Mouse (Mus musculus): Measurements from ENCODE around the gene Ccnb1ip1. TPM values are rescaled to one million over a fixed set of nuclear protein-coding genes. Genes with fewer than 3 reads are reported as not detected.
"Not testable (repeated sequence)": the region's sequence is repeated elsewhere in the genome, so short reads cannot be mapped to it uniquely, and the experiment has no call there.

Ccnb1ip1 gene
- polyA plus RNA-seq, 1 experiment from 2014 or later: not detected

- Histone ChIP-seq H3K4me1 (replicated peaks; ENCODE audit: control insufficient read depth, insufficient read depth, low read length) (no peaks in the 10 kb centered on the region), H3K27me3 (replicated peaks; ENCODE audit: control insufficient read depth, insufficient read depth, low read length) (no peaks in the 10 kb centered on the region), H3K36me3 (ENCODE audit: control insufficient read depth, insufficient read depth, low read length) (peaks cover 23% of the 10 kb centered on the region), H3K4me3 (ENCODE audit: low read depth, low read length) (no peak overlapping the region), H3K27ac (ENCODE audit: low read depth, low read length) (no peak overlapping the region), H3K4me2 (no peak overlapping the region), H3K9ac (ENCODE audit: low read depth, low read length) (no peak overlapping the region), H3K9me3 (ENCODE audit: control insufficient read depth, low read length) (no peaks in the 10 kb centered on the region)
- no peak for ATAC-seq (replicated peaks; ENCODE audit: low FRiP score)
- DNase-seq (ENCODE audit: low spot score): no peak
- WGBS: 92% methylated on average over 2 of the region's 2 CpGs
Observed at GRCm38 (mm10) chr14:50813060-50813459, 5.5 kb upstream of the Ccnb1ip1 start.

DNA sequence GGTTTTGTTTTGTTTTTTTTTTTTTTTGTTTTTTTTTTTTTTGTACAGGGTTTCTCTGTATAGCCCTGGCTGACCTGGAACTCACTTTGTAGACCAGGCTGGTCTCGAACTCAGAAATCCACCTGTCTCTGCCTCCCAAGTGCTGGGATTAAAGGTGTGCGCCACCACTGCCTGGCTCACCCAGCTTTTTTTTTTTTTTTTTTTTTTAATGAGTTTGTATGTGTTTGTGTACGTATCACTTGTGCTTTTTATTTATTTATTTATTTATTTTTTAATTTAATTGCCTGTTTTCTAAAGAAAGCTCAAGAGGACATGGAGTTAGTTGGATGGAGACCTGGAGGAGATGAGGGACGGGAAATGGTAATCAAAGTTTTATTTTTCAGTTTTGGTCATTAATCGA, 1.1 kb downstream of the Ccnb1ip1 start:
- H3K9ac ChIP-seq (ENCODE audit: low read depth, low read length): not testable (repeated sequence)
- peak overlapping the region; percentile 82; the same call in 1 of the 2 replicates for H3K27ac ChIP-seq (ENCODE audit: low read depth, low read length)

GRCm38 (mm10) chr14:50804683-50805082, 2.8 kb downstream of the Ccnb1ip1 start:
- Histone ChIP-seq H3K4me1 (replicated peaks; ENCODE audit: control insufficient read depth, insufficient read depth, low read length) (no peaks in the 10 kb centered on the region; the same call in 1 of the 2 replicates), H3K36me3 (ENCODE audit: control insufficient read depth, insufficient read depth, low read length) (no peaks in the 10 kb centered on the region), H3K27me3 (replicated peaks; ENCODE audit: control insufficient read depth, insufficient read depth, low read length) (no peaks in the 10 kb centered on the region), H3K9ac (ENCODE audit: low read depth, low read length) (no peak overlapping the region), H3K9me3 (ENCODE audit: control insufficient read depth, low read length) (no peaks in the 10 kb centered on the region), H3K27ac (ENCODE audit: low read depth, low read length) (no peak overlapping the region), H3K4me3 (ENCODE audit: low read depth, low read length) (no peak overlapping the region), H3K4me2 (no peak overlapping the region)
- DNase-seq (ENCODE audit: low spot score) (no peak), ATAC-seq (replicated peaks; ENCODE audit: low FRiP score) (no peak)
- 61% methylated on average over 13 of the region's 13 CpGs for WGBS

More for the DNA sequence above, 1.1 kb downstream of the Ccnb1ip1 start:
- not testable (repeated sequence) for H3K27me3 ChIP-seq (replicated peaks; ENCODE audit: control insufficient read depth, insufficient read depth, low read length); ATAC-seq (replicated peaks; ENCODE audit: low FRiP score); H3K36me3 ChIP-seq (ENCODE audit: control insufficient read depth, insufficient read depth, low read length); H3K9me3 ChIP-seq (ENCODE audit: control insufficient read depth, low read length); H3K4me1 ChIP-seq (replicated peaks; ENCODE audit: control insufficient read depth, insufficient read depth, low read length); DNase-seq (ENCODE audit: low spot score)
- Histone ChIP-seq H3K4me2 (peak overlapping the region; percentile 72), H3K4me3 (ENCODE audit: low read depth, low read length) (peak overlapping the region; percentile 20; the same call in 1 of the 2 replicates)
- 83% methylated on average over 5 of the region's 5 CpGs for WGBS

GRCm38 (mm10) chr14:50802843-50803562, 4.5 kb downstream of the Ccnb1ip1 start:
- Histone ChIP-seq H3K27me3 (replicated peaks; ENCODE audit: control insufficient read depth, insufficient read depth, low read length) (no peaks in the 10 kb centered on the region), H3K4me3 (ENCODE audit: low read depth, low read length) (no peak overlapping the region), H3K4me2 (no peak overlapping the region), H3K36me3 (ENCODE audit: control insufficient read depth, insufficient read depth, low read length) (no peaks in the 10 kb centered on the region), H3K9me3 (ENCODE audit: control insufficient read depth, low read length) (no peaks in the 10 kb centered on the region), H3K9ac (ENCODE audit: low read depth, low read length) (no peak overlapping the region), H3K27ac (ENCODE audit: low read depth, low read length) (no peak overlapping the region), H3K4me1 (replicated peaks; ENCODE audit: control insufficient read depth, insufficient read depth, low read length) (no peaks in the 10 kb centered on the region; the same call in 1 of the 2 replicates)
- ATAC-seq (replicated peaks; ENCODE audit: low FRiP score) (no peak), DNase-seq (ENCODE audit: low spot score) (no peak)
- WGBS: 57% methylated on average over 4 of the region's 4 CpGs

GRCm38 (mm10) chr14:50802441-50802840, 5.1 kb downstream of the Ccnb1ip1 start:
- Histone ChIP-seq H3K27ac (ENCODE audit: low read depth, low read length) (no peak overlapping the region), H3K27me3 (replicated peaks; ENCODE audit: control insufficient read depth, insufficient read depth, low read length) (no peaks in the 10 kb centered on the region), H3K9me3 (ENCODE audit: control insufficient read depth, low read length) (no peaks in the 10 kb centered on the region), H3K4me1 (replicated peaks; ENCODE audit: control insufficient read depth, insufficient read depth, low read length) (no peaks in the 10 kb centered on the region; the same call in 1 of the 2 replicates), H3K36me3 (ENCODE audit: control insufficient read depth, insufficient read depth, low read length) (no peaks in the 10 kb centered on the region), H3K9ac (ENCODE audit: low read depth, low read length) (no peak overlapping the region), H3K4me2 (no peak overlapping the region), H3K4me3 (ENCODE audit: low read depth, low read length) (no peak overlapping the region)
- 85% methylated on average over 6 of the region's 6 CpGs for WGBS
- DNase-seq (ENCODE audit: low spot score) (no peak), ATAC-seq (replicated peaks; ENCODE audit: low FRiP score) (no peak)

GRCm38 (mm10) chr14:50799502-50800259, 7.9 kb downstream of the Ccnb1ip1 start:
- 7% methylated on average over 3 of the region's 3 CpGs for WGBS
- Histone ChIP-seq H3K4me1 (replicated peaks; ENCODE audit: control insufficient read depth, insufficient read depth, low read length) (no peaks in the 10 kb centered on the region), H3K9ac (ENCODE audit: low read depth, low read length) (no peak overlapping the region), H3K9me3 (ENCODE audit: control insufficient read depth, low read length) (no peaks in the 10 kb centered on the region), H3K4me2 (no peak overlapping the region), H3K36me3 (ENCODE audit: control insufficient read depth, insufficient read depth, low read length) (no peaks in the 10 kb centered on the region), H3K27ac (ENCODE audit: low read depth, low read length) (no peak overlapping the region), H3K27me3 (replicated peaks; ENCODE audit: control insufficient read depth, insufficient read depth, low read length) (no peaks in the 10 kb centered on the region), H3K4me3 (ENCODE audit: low read depth, low read length) (no peak overlapping the region)
- ATAC-seq (replicated peaks; ENCODE audit: low FRiP score) (no peak), DNase-seq (ENCODE audit: low spot score) (no peak)

- no peak overlapping the region for H3K4me2 ChIP-seq
- H3K9me3 ChIP-seq (ENCODE audit: control insufficient read depth, low read length): no peaks in the 10 kb centered on the region
- no peak for DNase-seq (ENCODE audit: low spot score)
- no peak overlapping the region for H3K4me3 ChIP-seq (ENCODE audit: low read depth, low read length)
- ATAC-seq (replicated peaks; ENCODE audit: low FRiP score): no peak
- no peak overlapping the region for H3K27ac ChIP-seq (ENCODE audit: low read depth, low read length)
- H3K4me1 ChIP-seq (replicated peaks; ENCODE audit: control insufficient read depth, insufficient read depth, low read length): no peaks in the 10 kb centered on the region
- no peaks in the 10 kb centered on the region for H3K36me3 ChIP-seq (ENCODE audit: control insufficient read depth, insufficient read depth, low read length)
- no peak overlapping the region for H3K9ac ChIP-seq (ENCODE audit: low read depth, low read length)
- no peaks in the 10 kb centered on the region for H3K27me3 ChIP-seq (replicated peaks; ENCODE audit: control insufficient read depth, insufficient read depth, low read length)
- WGBS: 68% methylated on average over 2 of the region's 2 CpGs
Observed at GRCm38 (mm10) chr14:50798512-50798911, 9.0 kb downstream of the Ccnb1ip1 start.

DNA sequence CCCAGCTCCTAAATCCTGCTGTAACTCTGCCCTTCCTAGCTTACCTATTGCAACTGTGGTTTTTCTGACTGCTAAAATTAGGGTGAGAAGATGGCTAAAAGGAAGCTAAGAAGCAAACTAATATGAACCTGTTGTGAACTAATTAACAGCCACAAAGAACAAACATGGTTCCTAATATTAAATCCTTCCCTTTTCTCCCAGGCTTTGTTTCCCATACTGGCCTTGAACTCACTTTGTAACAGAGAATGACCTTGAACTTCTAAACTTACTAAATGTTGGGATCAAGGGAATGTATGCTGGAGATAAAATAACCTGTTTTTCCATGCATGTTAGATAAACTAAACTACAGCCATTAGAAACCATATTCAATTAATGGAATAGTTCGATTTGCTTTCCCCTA, 11.1 kb downstream of the Ccnb1ip1 start:
- Histone ChIP-seq H3K27me3 (replicated peaks; ENCODE audit: control insufficient read depth, insufficient read depth, low read length) (no peaks in the 10 kb centered on the region), H3K9ac (ENCODE audit: low read depth, low read length) (no peak overlapping the region), H3K4me2 (no peak overlapping the region), H3K27ac (ENCODE audit: low read depth, low read length) (no peak overlapping the region), H3K9me3 (ENCODE audit: control insufficient read depth, low read length) (no peaks in the 10 kb centered on the region), H3K36me3 (ENCODE audit: control insufficient read depth, insufficient read depth, low read length) (no peaks in the 10 kb centered on the region), H3K4me3 (ENCODE audit: low read depth, low read length) (no peak overlapping the region), H3K4me1 (replicated peaks; ENCODE audit: control insufficient read depth, insufficient read depth, low read length) (no peaks in the 10 kb centered on the region)
- DNase-seq (ENCODE audit: low spot score): no peak
- no peak for ATAC-seq (replicated peaks; ENCODE audit: low FRiP score)
- WGBS: 77% methylated on average over 1 of the region's 1 CpGs

Measured in liver, embryonic 11.5 days (tissue).